Mouse (Mus musculus): ENCODE results near the gene Ctso. TPM values are rescaled to one million over a fixed set of nuclear protein-coding genes. Genes with fewer than 3 reads are reported as not detected.
A peak's percentile ranks its signal among the peaks of the same experiment; 100 is the strongest.

Ctso gene
- polyA plus RNA-seq (2015; fragmentation: Nextera tagmentation; extraction: Ambion mirVana): 4.8 and 6.0 TPM in 2 replicates

GRCm38 (mm10) chr3:81932141-81933101, at the start of gene Ctso:
Ctso (plus strand) TSS chr3:81932601.
- ATAC-seq (ENCODE audit: low read depth): peak; percentile 92
- DNase-seq: peak; percentile 62
- Histone ChIP-seq H3K27me3 (no peaks in the 10 kb centered on the region), H3K27ac (peak within 1 kb of the TSS; percentile 76), H3K4me3 (replicated peaks) (peak within 1 kb of the TSS; percentile 85), H3K9ac (peak within 1 kb of the TSS; percentile 82), H3K4me1 (replicated peaks) (peaks cover 10% of the 10 kb centered on the region; the same call in 1 of the 2 replicates), H3K4me2 (peak within 1 kb of the TSS; percentile 54), H3K36me3 (no peaks in the 10 kb centered on the region), H3K9me3 (replicated peaks) (no peaks in the 10 kb centered on the region)
- 11% methylated on average over 27 of the region's 27 CpGs for WGBS (ENCODE audit: insufficient replicate concordance)

- Histone ChIP-seq H3K9me3 (replicated peaks) (no peaks in the 10 kb centered on the region), H3K4me2 (no peak overlapping the region), H3K9ac (no peak overlapping the region), H3K4me1 (replicated peaks) (no peaks in the 10 kb centered on the region), H3K36me3 (no peaks in the 10 kb centered on the region), H3K27ac (no peak overlapping the region), H3K27me3 (no peaks in the 10 kb centered on the region), H3K4me3 (replicated peaks) (no peak overlapping the region)
- no peak for ATAC-seq (ENCODE audit: low read depth)
- no peak for DNase-seq
Measured at GRCm38 (mm10) chr3:81883916-81884315, 48.5 kb upstream of the Ctso start.

- Histone ChIP-seq H3K36me3 (no peaks in the 10 kb centered on the region), H3K27me3 (no peaks in the 10 kb centered on the region), H3K4me1 (replicated peaks) (no peaks in the 10 kb centered on the region), H3K4me3 (replicated peaks) (no peak overlapping the region), H3K27ac (no peak overlapping the region), H3K4me2 (no peak overlapping the region), H3K9ac (no peak overlapping the region), H3K9me3 (replicated peaks) (no peaks in the 10 kb centered on the region)
- 90% methylated on average over 2 of the region's 2 CpGs for WGBS (ENCODE audit: insufficient replicate concordance)
- no peak for ATAC-seq (ENCODE audit: low read depth)
- DNase-seq: no peak
Measured at GRCm38 (mm10) chr3:81885566-81885965, 46.8 kb upstream of the Ctso start.

GRCm38 (mm10) chr3:81889137-81889536, 43.3 kb upstream of the Ctso start:
- no peak for DNase-seq
- ATAC-seq (ENCODE audit: low read depth): no peak
- no peak overlapping the region for H3K4me2 ChIP-seq
- H3K4me1 ChIP-seq (replicated peaks): no peaks in the 10 kb centered on the region
- no peaks in the 10 kb centered on the region for H3K36me3 ChIP-seq
- H3K27me3 ChIP-seq: no peaks in the 10 kb centered on the region
- WGBS (ENCODE audit: insufficient replicate concordance): 57% methylated on average over 6 of the region's 6 CpGs
- H3K27ac ChIP-seq: no peak overlapping the region
- no peaks in the 10 kb centered on the region for H3K9me3 ChIP-seq (replicated peaks)
- H3K9ac ChIP-seq: no peak overlapping the region
- H3K4me3 ChIP-seq (replicated peaks): no peak overlapping the region

GRCm38 (mm10) chr3:81910286-81911036, 21.9 kb upstream of the Ctso start:
- Histone ChIP-seq H3K9me3 (replicated peaks) (no peaks in the 10 kb centered on the region), H3K27me3 (no peaks in the 10 kb centered on the region), H3K4me3 (replicated peaks) (no peak overlapping the region), H3K9ac (no peak overlapping the region), H3K27ac (no peak overlapping the region), H3K4me2 (no peak overlapping the region), H3K4me1 (replicated peaks) (no peaks in the 10 kb centered on the region), H3K36me3 (no peaks in the 10 kb centered on the region)
- ATAC-seq (ENCODE audit: low read depth): no peak
- DNase-seq: no peak
- 62% methylated on average over 6 of the region's 6 CpGs for WGBS (ENCODE audit: insufficient replicate concordance)

- Histone ChIP-seq H3K4me2 (no peak overlapping the region), H3K4me3 (replicated peaks) (no peak overlapping the region), H3K9me3 (replicated peaks) (no peaks in the 10 kb centered on the region), H3K27me3 (no peaks in the 10 kb centered on the region), H3K4me1 (replicated peaks) (no peaks in the 10 kb centered on the region), H3K36me3 (no peaks in the 10 kb centered on the region), H3K9ac (no peak overlapping the region), H3K27ac (no peak overlapping the region)
- DNase-seq (no peak), ATAC-seq (ENCODE audit: low read depth) (no peak)
- 66% methylated on average over 5 of the region's 5 CpGs for WGBS (ENCODE audit: insufficient replicate concordance)
Measured at GRCm38 (mm10) chr3:81916030-81916686, 16.2 kb upstream of the Ctso start.

GRCm38 (mm10) chr3:81917354-81917935, 15.0 kb upstream of the Ctso start:
- Histone ChIP-seq H3K4me2 (no peak overlapping the region), H3K36me3 (no peaks in the 10 kb centered on the region), H3K27me3 (no peaks in the 10 kb centered on the region), H3K9me3 (replicated peaks) (no peaks in the 10 kb centered on the region), H3K9ac (no peak overlapping the region), H3K4me3 (replicated peaks) (no peak overlapping the region), H3K4me1 (replicated peaks) (no peaks in the 10 kb centered on the region), H3K27ac (no peak overlapping the region)
- no peak for DNase-seq
- no peak for ATAC-seq (ENCODE audit: low read depth)
- 72% methylated on average over 3 of the region's 3 CpGs for WGBS (ENCODE audit: insufficient replicate concordance)

- no peaks in the 10 kb centered on the region for H3K27me3 ChIP-seq
- H3K27ac ChIP-seq: no peak overlapping the region
- H3K9ac ChIP-seq: no peak overlapping the region
- no peak overlapping the region for H3K4me3 ChIP-seq (replicated peaks)
- no peaks in the 10 kb centered on the region for H3K4me1 ChIP-seq (replicated peaks)
- DNase-seq: no peak
- no peaks in the 10 kb centered on the region for H3K36me3 ChIP-seq
- ATAC-seq (ENCODE audit: low read depth): no peak
- H3K4me2 ChIP-seq: no peak overlapping the region
- no peaks in the 10 kb centered on the region for H3K9me3 ChIP-seq (replicated peaks)
- WGBS (ENCODE audit: insufficient replicate concordance): 57% methylated on average over 8 of the region's 8 CpGs
Measured at GRCm38 (mm10) chr3:81918215-81918614, 14.2 kb upstream of the Ctso start.

GRCm38 (mm10) chr3:81919681-81920080, 12.7 kb upstream of the Ctso start:
- ATAC-seq (ENCODE audit: low read depth) (no peak), DNase-seq (no peak)
- Histone ChIP-seq H3K4me3 (replicated peaks) (no peak overlapping the region), H3K9ac (no peak overlapping the region), H3K4me1 (replicated peaks) (no peaks in the 10 kb centered on the region), H3K27me3 (no peaks in the 10 kb centered on the region), H3K9me3 (replicated peaks) (no peaks in the 10 kb centered on the region), H3K36me3 (no peaks in the 10 kb centered on the region), H3K4me2 (no peak overlapping the region), H3K27ac (no peak overlapping the region)
- 59% methylated on average over 3 of the region's 3 CpGs for WGBS (ENCODE audit: insufficient replicate concordance)

GRCm38 (mm10) chr3:81922910-81923309, 9.5 kb upstream of the Ctso start:
- H3K9me3 ChIP-seq (replicated peaks): no peaks in the 10 kb centered on the region
- no peak overlapping the region for H3K4me2 ChIP-seq
- no peak for ATAC-seq (ENCODE audit: low read depth)
- H3K27me3 ChIP-seq: no peaks in the 10 kb centered on the region
- H3K9ac ChIP-seq: no peak overlapping the region
- H3K36me3 ChIP-seq: no peaks in the 10 kb centered on the region
- WGBS (ENCODE audit: insufficient replicate concordance): 32% methylated on average over 4 of the region's 4 CpGs
- H3K4me1 ChIP-seq (replicated peaks): no peaks in the 10 kb centered on the region
- H3K27ac ChIP-seq: no peak overlapping the region
- no peak for DNase-seq
- no peak overlapping the region for H3K4me3 ChIP-seq (replicated peaks)

GRCm38 (mm10) chr3:81924931-81925330, 7.5 kb upstream of the Ctso start:
- Histone ChIP-seq H3K27me3 (no peaks in the 10 kb centered on the region), H3K4me3 (replicated peaks) (no peak overlapping the region), H3K27ac (no peak overlapping the region), H3K9me3 (replicated peaks) (no peaks in the 10 kb centered on the region), H3K36me3 (no peaks in the 10 kb centered on the region), H3K4me2 (no peak overlapping the region), H3K4me1 (replicated peaks) (no peaks in the 10 kb centered on the region), H3K9ac (no peak overlapping the region)
- no peak for ATAC-seq (ENCODE audit: low read depth)
- DNase-seq: no peak
- WGBS (ENCODE audit: insufficient replicate concordance): 3% methylated on average over 1 of the region's 1 CpGs
